Mouse (Mus musculus): ENCODE data around the gene Platr17.
"Not testable (repeated sequence)": the region's sequence is repeated elsewhere in the genome, so short reads cannot be mapped to it uniquely, and the experiment has no call there.

Platr17 gene

GRCm38 (mm10) chr17:33904835-33905234, at the start of gene Platr17:
Gene Platr17 (plus strand): TSS chr17:33905135.
- not testable (repeated sequence) for DNase-seq (ENCODE audit: low spot score in 2 of 2)

DNA sequence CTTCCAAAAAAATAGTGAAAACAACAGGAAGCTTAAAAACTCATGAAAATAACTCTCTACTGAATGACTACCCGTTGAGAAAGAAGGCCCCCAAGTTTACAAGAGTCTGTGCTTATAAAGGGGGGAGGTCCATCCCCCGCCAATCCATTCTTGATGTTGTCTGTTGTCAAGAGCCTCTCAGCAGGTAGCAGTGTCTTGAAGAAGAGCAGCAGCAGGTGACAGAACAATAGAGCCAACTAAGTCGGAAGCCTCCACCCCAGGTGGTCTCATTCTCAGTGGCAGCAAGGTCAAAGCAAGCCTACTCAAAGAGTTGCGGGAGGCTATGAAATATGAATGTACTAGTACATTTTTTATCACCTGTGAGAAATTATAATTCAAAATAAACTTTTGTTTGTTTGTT, 47.1 kb upstream of the Platr17 start:
- no peak for DNase-seq (ENCODE audit: low spot score in 2 of 2)

DNA sequence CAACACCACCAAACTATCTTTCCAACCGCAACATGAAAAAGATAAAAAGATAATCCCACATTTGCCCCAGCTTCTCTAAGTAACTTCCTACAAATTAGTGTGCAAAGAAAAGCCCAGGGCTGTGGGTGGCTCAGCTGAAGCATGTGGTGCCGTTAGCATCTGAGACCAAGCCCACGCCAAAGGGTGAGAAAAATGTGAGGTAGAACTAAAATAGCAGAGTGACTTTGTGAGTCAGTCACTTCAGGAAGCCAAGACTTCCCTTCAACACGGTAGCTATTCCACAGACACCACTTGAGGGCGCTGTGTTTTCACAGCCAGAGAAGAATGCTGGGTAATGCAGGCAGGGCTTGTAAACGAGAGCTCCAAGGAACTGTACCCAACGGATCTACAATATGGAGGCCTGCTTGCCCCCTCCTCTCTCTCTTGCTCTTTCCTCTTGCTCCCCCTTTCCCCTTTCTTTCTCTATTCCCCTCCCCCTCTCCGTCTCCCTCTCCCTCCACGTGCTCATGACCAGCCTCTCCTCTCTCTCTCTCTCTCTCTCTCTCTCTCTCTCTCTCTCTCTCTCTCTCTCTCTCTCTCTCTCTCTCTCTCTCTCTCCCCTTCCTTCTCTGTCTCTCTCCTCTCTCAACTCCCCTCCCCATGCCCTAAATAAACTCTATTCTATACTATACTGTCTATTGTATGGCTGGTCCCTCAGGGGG, 39.5 kb upstream of the Platr17 start:
- peak in 1 of 2 experiments; percentile 78 for DNase-seq (ENCODE audit: low spot score in 2 of 2)

GRCm38 (mm10) chr17:33873537-33873936, 31.4 kb upstream of the Platr17 start, which contains the start of gene Gm7029:
Gene Gm7029 (plus strand): TSS chr17:33873837.
- DNase-seq (ENCODE audit: low spot score in 2 of 2): not testable (repeated sequence)

DNA sequence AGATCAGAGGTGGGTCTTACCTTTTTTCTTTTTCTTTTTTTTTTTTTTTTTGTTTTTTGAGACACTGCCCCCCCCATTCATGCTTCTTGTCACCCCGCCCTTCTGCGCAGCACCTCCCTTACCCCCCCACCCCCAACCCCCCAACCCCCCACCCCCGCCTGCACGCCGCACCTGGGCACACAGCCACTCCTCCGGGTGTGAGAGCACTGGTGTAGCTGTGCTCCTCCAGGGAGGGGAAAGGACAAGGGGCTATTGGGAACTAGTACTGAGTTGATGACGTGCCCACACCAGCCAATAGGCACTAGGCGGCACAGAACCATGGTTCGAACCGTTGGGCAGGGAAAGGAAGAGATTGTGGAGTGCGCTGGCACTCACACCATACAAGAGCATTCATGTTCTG, 30.5 kb upstream of the Platr17 start:
- DNase-seq (ENCODE audit: low spot score in 2 of 2): no peak

- peak in 1 of 2 experiments; percentile 39 for DNase-seq (ENCODE audit: low spot score in 2 of 2)
Observed at GRCm38 (mm10) chr17:33875797-33876196, 29.1 kb upstream of the Platr17 start.

DNA sequence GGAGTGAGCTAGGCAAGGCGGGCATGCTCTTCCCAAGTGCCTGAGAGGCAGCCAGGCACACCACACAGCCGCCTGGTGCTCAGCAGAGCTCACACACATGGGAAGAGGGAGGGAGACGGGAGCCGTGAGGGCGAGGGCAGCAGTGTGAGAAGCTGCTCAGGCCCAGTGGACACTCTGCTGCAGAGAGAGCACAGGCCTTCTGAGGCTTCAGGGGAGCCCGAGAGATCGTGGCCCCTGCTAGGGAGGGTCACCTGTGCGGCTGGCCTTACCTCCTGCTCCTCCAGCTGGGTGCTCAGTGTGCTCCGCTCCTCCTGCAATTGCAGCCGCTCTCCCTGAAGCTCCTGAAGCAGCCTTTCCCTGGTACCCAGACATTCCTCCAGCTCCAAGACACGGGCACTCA, 20.6 kb upstream of the Platr17 start:
- not testable (repeated sequence) for DNase-seq (ENCODE audit: low spot score in 2 of 2)

- DNase-seq (ENCODE audit: low spot score in 2 of 2): not testable (repeated sequence)
Observed at GRCm38 (mm10) chr17:33887802-33888201, 17.1 kb upstream of the Platr17 start.

GRCm38 (mm10) chr17:33888230-33888629, 16.7 kb upstream of the Platr17 start:
- DNase-seq (ENCODE audit: low spot score in 2 of 2): not testable (repeated sequence)

DNA sequence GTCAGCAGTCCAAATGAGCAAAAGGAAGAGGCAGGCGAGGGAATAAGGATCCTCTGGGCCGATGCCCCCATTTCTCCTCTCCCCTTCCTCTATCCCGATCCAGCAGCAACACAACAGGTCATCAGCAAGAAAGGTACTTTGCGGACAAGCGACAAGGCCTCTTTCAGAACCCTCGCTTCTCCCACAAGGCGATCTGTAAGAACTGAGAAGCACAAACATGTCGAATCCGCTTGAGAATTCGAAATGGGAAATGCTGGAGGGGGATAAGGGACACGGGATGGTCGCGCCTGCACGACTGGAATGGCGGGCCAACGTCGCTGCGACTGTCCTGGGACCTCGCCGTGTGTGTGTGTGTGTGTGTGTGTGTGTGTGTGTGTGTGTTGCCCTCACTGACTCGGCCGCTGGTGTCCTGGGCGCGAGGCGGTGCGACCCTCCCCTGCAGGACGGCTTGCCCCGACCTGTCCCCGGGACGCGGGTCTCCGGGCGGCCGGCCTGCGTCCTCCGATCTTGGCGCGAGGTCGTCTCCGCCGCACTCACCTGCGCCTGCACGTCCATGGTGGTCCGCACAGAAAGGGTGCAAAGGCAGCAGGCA, 14.9 kb upstream of the Platr17 start:
- not testable (repeated sequence) for DNase-seq (ENCODE audit: low spot score in 2 of 2)

GRCm38 (mm10) chr17:33890533-33891059, 14.3 kb upstream of the Platr17 start, which contains the start of gene Kifc1:
Gene Kifc1 (minus strand): TSS chr17:33890661.
- DNase-seq (ENCODE audit: low spot score in 2 of 2): peak; percentile 99

DNA sequence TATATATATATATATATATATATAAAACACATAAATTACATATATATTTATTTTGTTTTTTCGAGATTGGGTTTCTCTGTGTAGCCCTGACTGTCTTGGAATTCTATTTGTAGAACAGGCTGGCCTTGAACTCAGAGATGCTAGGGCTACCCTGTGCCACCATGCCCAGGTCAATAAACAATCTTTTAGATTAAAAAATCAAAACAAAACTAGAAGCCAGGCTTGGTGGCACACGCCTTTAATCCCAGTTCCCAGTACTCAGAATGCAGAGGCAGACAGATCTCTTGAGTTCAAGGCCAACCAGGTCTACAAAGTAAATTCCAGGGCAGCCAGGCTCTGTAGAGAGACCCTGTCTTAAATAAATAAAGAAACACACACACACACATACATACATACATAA, 13.6 kb upstream of the Platr17 start:
- DNase-seq (ENCODE audit: low spot score in 2 of 2): no peak

DNA sequence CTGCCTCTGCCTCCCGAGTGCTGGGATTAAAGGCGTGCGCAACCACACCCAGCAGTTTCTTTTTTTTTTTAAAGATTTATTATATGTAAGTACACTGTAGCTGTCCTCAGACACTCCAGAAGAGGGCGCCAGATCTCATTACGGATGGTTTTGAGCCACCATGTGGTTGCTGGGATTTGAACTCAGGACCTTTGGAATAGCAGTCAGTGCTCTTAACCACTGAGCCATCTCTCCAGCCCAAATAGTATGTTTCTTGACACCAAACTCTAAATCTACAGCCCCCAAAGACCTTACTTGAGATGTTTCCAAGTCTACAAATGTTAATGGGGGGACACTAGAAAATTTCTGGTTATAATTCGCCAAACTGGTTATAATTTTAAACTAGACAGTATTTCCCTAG, 13.0 kb upstream of the Platr17 start:
- not testable (repeated sequence) for DNase-seq (ENCODE audit: low spot score in 2 of 2)

- DNase-seq (ENCODE audit: low spot score in 2 of 2): no peak
Observed at GRCm38 (mm10) chr17:33892429-33892828, 12.5 kb upstream of the Platr17 start.

DNA sequence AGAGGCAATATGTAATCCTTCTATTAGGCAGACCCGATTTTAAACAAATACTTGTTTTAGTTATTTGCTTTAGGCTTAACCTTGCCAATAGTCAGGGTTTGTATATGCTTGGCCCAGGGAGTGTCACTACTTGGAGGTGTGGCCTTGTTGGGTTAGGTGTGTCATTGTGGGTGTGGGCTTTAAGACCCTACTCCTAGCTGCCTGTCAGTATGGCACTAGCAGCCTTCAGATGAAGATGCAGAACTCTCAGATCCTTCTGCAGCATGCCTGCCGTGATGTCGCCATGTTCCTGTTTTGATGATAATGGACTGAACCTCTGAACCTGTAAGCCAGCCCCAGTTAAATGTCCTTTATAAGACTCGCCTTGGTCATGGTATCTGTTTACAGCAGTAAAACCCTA, 11.9 kb upstream of the Platr17 start:
- DNase-seq (ENCODE audit: low spot score in 2 of 2): not testable (repeated sequence)

- DNase-seq (ENCODE audit: low spot score in 2 of 2): peak in 1 of 2 experiments; percentile 76
Observed at GRCm38 (mm10) chr17:33897114-33897794, 7.7 kb upstream of the Platr17 start.

- DNase-seq (ENCODE audit: low spot score in 2 of 2): not testable (repeated sequence)
Observed at GRCm38 (mm10) chr17:33898193-33898592, 6.7 kb upstream of the Platr17 start.

- DNase-seq (ENCODE audit: low spot score in 2 of 2): peak in 1 of 2 experiments; percentile 34
Observed at GRCm38 (mm10) chr17:33899642-33900041, 5.3 kb upstream of the Platr17 start.

GRCm38 (mm10) chr17:33900281-33900988, 4.5 kb upstream of the Platr17 start:
- no peak for DNase-seq (ENCODE audit: low spot score in 2 of 2)

DNA sequence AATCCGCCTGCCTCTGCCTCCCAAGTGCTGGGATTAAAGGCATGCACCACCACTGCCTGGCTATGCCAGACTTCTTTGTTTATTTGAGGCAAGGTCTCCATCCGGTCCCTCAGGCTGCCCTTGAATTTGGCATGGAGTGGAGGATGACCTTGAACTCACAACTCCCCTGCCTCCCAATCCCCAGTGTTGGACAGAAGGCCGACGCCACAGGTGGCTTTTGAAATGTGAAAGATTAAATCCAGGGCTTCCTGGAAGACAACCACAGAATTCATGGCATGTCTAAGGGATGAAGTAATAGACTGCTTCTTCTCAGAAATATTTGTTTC, 4.0 kb upstream of the Platr17 start:
- DNase-seq (ENCODE audit: low spot score in 2 of 2): no peak

GRCm38 (mm10) chr17:33901653-33902052, 3.3 kb upstream of the Platr17 start:
- no peak for DNase-seq (ENCODE audit: low spot score in 2 of 2)

DNA sequence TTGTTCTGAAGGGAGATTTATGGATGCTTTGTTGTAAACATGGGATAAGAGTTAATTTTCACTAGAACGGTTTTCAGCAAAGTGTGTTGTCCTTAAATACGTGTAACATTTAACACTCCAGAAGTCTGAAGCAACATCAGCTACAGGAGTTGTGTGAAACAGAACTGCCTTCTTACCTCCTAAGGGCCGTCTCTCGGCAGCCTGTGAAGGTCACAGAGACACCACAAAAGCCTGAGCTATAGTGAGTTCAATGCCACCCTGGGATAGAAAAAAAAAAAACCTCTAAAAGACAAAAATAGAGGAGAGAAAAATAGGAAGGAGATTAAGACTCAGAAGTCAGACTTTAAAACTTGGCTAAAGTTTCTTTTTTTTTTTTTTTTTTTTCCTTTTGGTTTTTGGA, 2.9 kb upstream of the Platr17 start:
- DNase-seq (ENCODE audit: low spot score in 2 of 2): no peak

Data from spleen, postnatal 10 days (tissue).